Mouse (Mus musculus): ENCODE results near the gene B4galt1. TPM values are rescaled to one million over a fixed set of nuclear protein-coding genes. Genes with fewer than 3 reads are reported as not detected.
A peak's percentile ranks its signal among the peaks of the same experiment; 100 is the strongest.

B4galt1 gene
- polyA plus RNA-seq, 1 experiment = 2.7 TPM

DNA sequence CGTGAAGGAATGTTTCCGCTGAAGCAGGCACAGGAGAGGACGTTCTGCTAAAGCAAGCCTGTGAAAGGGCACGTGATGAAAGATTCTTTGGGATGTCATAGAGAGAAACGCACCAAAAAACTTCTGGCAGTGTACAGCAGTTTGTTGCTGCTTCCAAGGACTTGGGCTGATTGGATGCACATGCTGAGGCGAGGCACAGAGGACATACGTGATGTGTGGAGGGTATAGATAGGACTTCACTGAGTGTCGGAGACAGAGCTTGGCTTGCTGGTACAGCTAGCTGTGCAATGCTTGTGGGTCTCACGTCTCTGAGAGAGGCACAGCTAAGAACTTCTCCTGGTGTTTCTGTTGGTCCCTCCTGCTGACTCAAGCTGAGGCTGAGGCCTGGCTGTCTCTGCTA, 25.9 kb downstream of the B4galt1 start:
- peaks cover 41% of the 10 kb centered on the region for H3K4me1 ChIP-seq (ENCODE audit: control insufficient read depth)
- TF ChIP-seq TAL1 (IDR thresholded peaks at IDR 0.05; ENCODE audit: low read length) (no peak), GATA1 (IDR thresholded peaks at IDR 0.05; ENCODE audit: low read length) (no peak)
- H3K9me3 ChIP-seq (ENCODE audit: control insufficient read depth, low read length) = no peaks in the 10 kb centered on the region
- no peaks in the 10 kb centered on the region for H3K27me3 ChIP-seq (ENCODE audit: control insufficient read depth)
- peaks cover 78% of the 10 kb centered on the region for H3K36me3 ChIP-seq (ENCODE audit: control insufficient read depth)
- H3K4me3 ChIP-seq (replicated peaks) = no peak overlapping the region

DNA sequence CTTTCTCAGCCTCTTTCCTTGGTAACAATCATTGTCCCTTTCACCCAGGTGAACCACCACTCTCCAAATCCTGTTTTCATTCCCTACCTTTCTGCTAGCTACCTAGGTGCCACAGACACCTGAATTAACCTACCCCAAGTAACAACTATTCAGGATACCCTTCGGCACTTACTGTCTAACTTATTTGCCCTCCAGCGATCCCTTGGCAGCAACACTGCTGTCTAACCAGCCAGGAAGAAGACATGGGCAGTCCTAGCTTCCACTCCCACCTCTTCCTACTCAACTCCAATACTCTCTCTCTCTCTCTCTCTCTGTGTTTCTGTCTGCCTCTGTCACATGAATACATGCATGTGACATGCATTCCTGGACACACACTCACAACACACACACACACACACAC, 27.0 kb downstream of the B4galt1 start:
- no peaks in the 10 kb centered on the region for H3K9me3 ChIP-seq (ENCODE audit: control insufficient read depth, low read length)
- no peak overlapping the region for H3K4me3 ChIP-seq (replicated peaks)
- TF ChIP-seq TAL1 (IDR thresholded peaks at IDR 0.05; ENCODE audit: low read length) (no peak), GATA1 (IDR thresholded peaks at IDR 0.05; ENCODE audit: low read length) (no peak)
- peaks cover 85% of the 10 kb centered on the region for H3K36me3 ChIP-seq (ENCODE audit: control insufficient read depth)
- H3K27me3 ChIP-seq (ENCODE audit: control insufficient read depth) = no peaks in the 10 kb centered on the region
- peaks cover 39% of the 10 kb centered on the region for H3K4me1 ChIP-seq (ENCODE audit: control insufficient read depth)

DNA sequence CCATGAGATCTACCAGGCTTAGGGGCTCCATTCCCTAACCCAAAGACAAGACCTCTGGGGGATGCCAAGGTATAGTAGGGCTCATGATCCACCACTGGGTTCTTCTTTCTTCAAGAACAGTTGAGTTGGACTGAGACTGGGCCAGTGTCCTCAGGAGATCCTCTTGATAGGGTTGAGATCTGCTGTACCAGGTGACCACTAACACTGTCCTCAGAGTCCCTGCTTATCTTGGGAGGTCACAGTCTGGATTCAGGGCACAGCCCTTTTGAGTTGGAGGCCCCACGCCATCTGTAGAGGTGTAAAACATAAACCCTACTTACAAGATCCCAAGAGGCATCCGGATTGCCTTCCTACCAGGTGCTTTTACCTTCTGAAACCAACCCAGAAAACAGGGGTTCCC, 27.8 kb downstream of the B4galt1 start:
- peaks cover 87% of the 10 kb centered on the region for H3K36me3 ChIP-seq (ENCODE audit: control insufficient read depth)
- H3K9me3 ChIP-seq (ENCODE audit: control insufficient read depth, low read length) = no peaks in the 10 kb centered on the region
- no peaks in the 10 kb centered on the region for H3K27me3 ChIP-seq (ENCODE audit: control insufficient read depth)
- H3K4me1 ChIP-seq (ENCODE audit: control insufficient read depth) = peaks cover 39% of the 10 kb centered on the region
- TF ChIP-seq TAL1 (IDR thresholded peaks at IDR 0.05; ENCODE audit: low read length) (no peak), GATA1 (IDR thresholded peaks at IDR 0.05; ENCODE audit: low read length) (no peak)
- H3K4me3 ChIP-seq (replicated peaks) = no peak overlapping the region

DNA sequence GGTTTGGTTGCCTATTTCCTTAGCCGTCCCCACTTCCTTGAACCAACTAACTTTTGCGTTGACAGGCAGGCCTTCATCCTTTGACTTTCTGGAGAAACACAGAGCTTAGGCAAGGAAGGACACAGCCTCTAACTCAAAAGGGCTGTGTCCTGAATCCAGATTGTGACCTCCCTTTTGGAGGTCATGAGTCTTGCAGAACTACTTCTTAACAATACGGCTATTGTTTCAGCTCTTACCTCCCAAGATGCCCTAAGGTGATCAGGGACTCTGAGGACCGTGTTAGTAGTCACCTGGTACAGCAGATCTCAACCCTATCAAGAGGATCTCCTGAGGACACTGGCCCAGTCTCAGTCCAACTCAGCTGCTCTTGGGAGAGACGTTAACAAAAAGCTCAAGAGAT, 28.7 kb downstream of the B4galt1 start:
- Histone ChIP-seq H3K4me1 (ENCODE audit: control insufficient read depth) (peaks cover 43% of the 10 kb centered on the region), H3K36me3 (ENCODE audit: control insufficient read depth) (peaks cover 89% of the 10 kb centered on the region), H3K27me3 (ENCODE audit: control insufficient read depth) (no peaks in the 10 kb centered on the region)

GRCm38 (mm10) chr4:40824505-40824904, 29.3 kb downstream of the B4galt1 start:
- H3K9me3 ChIP-seq (ENCODE audit: control insufficient read depth, low read length) = no peaks in the 10 kb centered on the region
- peaks cover 93% of the 10 kb centered on the region for H3K36me3 ChIP-seq (ENCODE audit: control insufficient read depth)
- H3K27me3 ChIP-seq (ENCODE audit: control insufficient read depth) = no peaks in the 10 kb centered on the region
- peaks cover 44% of the 10 kb centered on the region for H3K4me1 ChIP-seq (ENCODE audit: control insufficient read depth)
- H3K4me3 ChIP-seq (replicated peaks) = no peak overlapping the region
- TF ChIP-seq TAL1 (IDR thresholded peaks at IDR 0.05; ENCODE audit: low read length) (no peak), GATA1 (IDR thresholded peaks at IDR 0.05; ENCODE audit: low read length) (no peak)

More for the DNA sequence above, 28.7 kb downstream of the B4galt1 start:
- Histone ChIP-seq H3K4me3 (replicated peaks) (no peak overlapping the region), H3K9me3 (ENCODE audit: control insufficient read depth, low read length) (no peaks in the 10 kb centered on the region)
- TF ChIP-seq GATA1 (IDR thresholded peaks at IDR 0.05; ENCODE audit: low read length) = no peak

DNA sequence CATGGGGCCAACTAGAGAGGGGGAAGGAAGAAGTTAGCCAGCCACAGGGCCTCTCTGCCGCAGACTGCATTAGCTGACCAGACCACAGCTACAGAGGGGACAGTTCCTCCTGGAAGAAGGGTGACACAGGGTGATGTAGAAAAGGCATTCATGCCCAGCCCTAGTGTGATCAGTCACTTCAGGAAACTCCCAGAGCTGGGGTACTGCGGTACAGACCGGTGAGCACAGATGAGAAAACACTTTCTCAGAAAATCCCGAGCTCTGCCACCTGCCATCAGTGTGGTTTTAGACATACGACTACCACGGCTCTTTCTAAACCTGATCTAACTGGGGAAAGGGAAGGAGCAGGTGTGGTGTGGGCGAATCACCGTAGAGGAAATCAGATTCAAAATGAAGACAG, 30.1 kb downstream of the B4galt1 start:
- Histone ChIP-seq H3K27me3 (ENCODE audit: control insufficient read depth) (no peaks in the 10 kb centered on the region), H3K4me3 (replicated peaks) (no peak overlapping the region), H3K9me3 (ENCODE audit: control insufficient read depth, low read length) (no peaks in the 10 kb centered on the region), H3K4me1 (ENCODE audit: control insufficient read depth) (peaks cover 45% of the 10 kb centered on the region), H3K36me3 (ENCODE audit: control insufficient read depth) (peaks cover 96% of the 10 kb centered on the region)
- no peak for TF ChIP-seq GATA1 (IDR thresholded peaks at IDR 0.05; ENCODE audit: low read length)
- TF ChIP-seq TAL1 (IDR thresholded peaks at IDR 0.05; ENCODE audit: low read length) = no peak

GRCm38 (mm10) chr4:40823151-40823550, 30.7 kb downstream of the B4galt1 start:
- H3K4me3 ChIP-seq (replicated peaks) = no peak overlapping the region
- TF ChIP-seq GATA1 (IDR thresholded peaks at IDR 0.05; ENCODE audit: low read length) (no peak), TAL1 (IDR thresholded peaks at IDR 0.05; ENCODE audit: low read length) (no peak)
- no peaks in the 10 kb centered on the region for H3K9me3 ChIP-seq (ENCODE audit: control insufficient read depth, low read length)
- peaks cover 47% of the 10 kb centered on the region for H3K4me1 ChIP-seq (ENCODE audit: control insufficient read depth)
- no peaks in the 10 kb centered on the region for H3K27me3 ChIP-seq (ENCODE audit: control insufficient read depth)
- H3K36me3 ChIP-seq (ENCODE audit: control insufficient read depth) = peaks cover 98% of the 10 kb centered on the region

DNA sequence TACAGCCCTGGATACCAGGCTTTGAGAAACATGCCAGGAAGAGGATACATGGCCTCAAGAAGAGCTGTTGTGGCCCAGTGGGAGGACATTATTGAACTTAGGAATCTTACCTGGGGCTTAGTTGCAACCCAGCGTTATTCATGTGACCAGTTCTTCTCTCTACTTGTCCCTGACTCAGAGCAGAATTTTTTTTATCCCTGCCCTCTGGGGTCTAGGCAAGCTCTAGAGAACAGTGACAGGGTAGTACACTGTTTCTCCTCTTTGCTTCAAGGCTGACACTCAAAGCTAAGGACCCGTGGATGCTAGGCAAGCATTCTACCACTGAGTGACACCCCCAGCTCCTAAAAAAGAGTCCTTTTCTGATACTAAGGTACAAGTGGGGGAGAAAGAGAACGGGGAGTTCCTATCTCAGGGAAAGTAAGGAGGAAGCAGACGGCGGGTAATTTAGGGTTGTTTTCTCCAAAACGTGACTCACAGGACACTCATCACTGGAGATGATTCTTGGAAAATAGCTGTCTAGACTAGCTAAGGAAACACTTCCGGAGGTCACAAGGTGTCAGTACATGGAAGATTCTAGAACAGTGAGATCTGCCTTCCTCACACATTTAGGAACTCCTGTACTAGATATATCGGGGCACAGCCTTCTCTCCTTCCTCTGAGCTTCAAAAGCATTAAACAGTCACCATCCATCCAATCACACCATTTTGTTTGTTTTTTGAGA, 32.3 kb downstream of the B4galt1 start:
- H3K27me3 ChIP-seq (ENCODE audit: control insufficient read depth) = no peaks in the 10 kb centered on the region
- TF ChIP-seq GATA1 (IDR thresholded peaks at IDR 0.05; ENCODE audit: low read length) (no peak), TAL1 (IDR thresholded peaks at IDR 0.05; ENCODE audit: low read length) (no peak)
- peaks cover 31% of the 10 kb centered on the region for H3K4me1 ChIP-seq (ENCODE audit: control insufficient read depth)
- no peaks in the 10 kb centered on the region for H3K9me3 ChIP-seq (ENCODE audit: control insufficient read depth, low read length)
- H3K36me3 ChIP-seq (ENCODE audit: control insufficient read depth) = peaks cover 98% of the 10 kb centered on the region
- no peak overlapping the region for H3K4me3 ChIP-seq (replicated peaks)

DNA sequence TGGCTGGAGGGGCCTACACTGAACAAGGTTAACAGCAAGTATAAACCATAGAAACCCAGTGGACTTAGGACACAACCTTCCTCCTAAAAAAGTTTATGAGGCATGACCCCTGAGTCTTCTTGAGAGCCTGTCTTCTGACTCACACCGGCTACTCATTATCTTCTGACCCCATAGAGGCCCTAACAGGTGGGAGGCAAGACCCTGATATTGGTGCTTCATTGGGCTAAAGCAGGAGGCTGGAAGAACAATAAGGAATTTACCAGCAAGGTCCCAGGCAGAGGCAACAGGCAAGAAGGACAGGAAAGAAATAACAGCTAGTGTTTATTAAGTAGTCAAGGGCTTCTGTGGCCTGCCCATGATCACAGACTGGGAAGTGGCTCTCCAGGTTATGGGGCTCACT, 32.9 kb downstream of the B4galt1 start:
- Histone ChIP-seq H3K9me3 (ENCODE audit: control insufficient read depth, low read length) (no peaks in the 10 kb centered on the region), H3K27me3 (ENCODE audit: control insufficient read depth) (no peaks in the 10 kb centered on the region), H3K36me3 (ENCODE audit: control insufficient read depth) (peaks cover 98% of the 10 kb centered on the region), H3K4me1 (ENCODE audit: control insufficient read depth) (peaks cover 26% of the 10 kb centered on the region), H3K4me3 (replicated peaks) (no peak overlapping the region)
- TF ChIP-seq GATA1 (IDR thresholded peaks at IDR 0.05; ENCODE audit: low read length) (no peak), TAL1 (IDR thresholded peaks at IDR 0.05; ENCODE audit: low read length) (no peak)

GRCm38 (mm10) chr4:40820024-40820423, 33.8 kb downstream of the B4galt1 start:
- peaks cover 98% of the 10 kb centered on the region for H3K36me3 ChIP-seq (ENCODE audit: control insufficient read depth)
- no peak for TF ChIP-seq GATA1 (IDR thresholded peaks at IDR 0.05; ENCODE audit: low read length)
- TF ChIP-seq TAL1 (IDR thresholded peaks at IDR 0.05; ENCODE audit: low read length) = 0 out of 3 replicates have a peak, but pooled peaks have one; percentile 14
- no peaks in the 10 kb centered on the region for H3K27me3 ChIP-seq (ENCODE audit: control insufficient read depth)

More at GRCm38 (mm10) chr4:40820024-40820423, 33.8 kb downstream of the B4galt1 start:
- no peak overlapping the region for H3K4me3 ChIP-seq (replicated peaks)
- peaks cover 29% of the 10 kb centered on the region for H3K4me1 ChIP-seq (ENCODE audit: control insufficient read depth)
- H3K9me3 ChIP-seq (ENCODE audit: control insufficient read depth, low read length) = no peaks in the 10 kb centered on the region

All from erythroblast, embryonic 14.5 days (primary cell).